Mouse (Mus musculus): ENCODE results near the gene Mcee.

DNA sequence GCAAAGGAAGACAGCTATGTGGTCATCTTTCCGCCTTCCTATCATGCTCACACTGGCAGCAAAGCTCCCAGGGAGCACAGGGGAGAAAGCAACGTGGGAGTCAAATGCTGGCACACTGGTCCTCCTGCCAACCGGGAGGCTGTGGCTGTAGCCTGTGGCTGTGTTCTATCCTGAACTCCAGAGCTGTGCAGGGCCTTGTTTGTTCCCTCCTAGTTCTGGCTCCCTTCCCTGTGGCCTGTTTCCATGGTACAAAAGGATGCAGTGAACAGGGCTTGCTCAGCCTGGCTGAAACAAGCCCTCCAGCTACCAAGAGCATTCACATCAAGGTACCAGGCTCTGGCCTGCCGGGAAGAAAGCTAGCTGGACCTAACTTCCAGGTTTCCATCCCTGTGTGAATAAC is 41.3 kb upstream of the Mcee start:
- no peak for TF ChIP-seq CTCF (IDR thresholded peaks at IDR 0.05; ENCODE audit: control insufficient read depth, insufficient read depth, low read length)
- TF ChIP-seq POLR2A (IDR thresholded peaks at IDR 0.05; ENCODE audit: borderline replicate concordance, control insufficient read depth, low read depth, low read length) = no peak
